Mouse (Mus musculus) neural tube, embryonic 14.5 days (tissue): Measurements from ENCODE around the gene Scaf4. TPM values are rescaled to one million over a fixed set of nuclear protein-coding genes. Genes with fewer than 3 reads are reported as not detected.
A peak's percentile ranks its signal among the peaks of the same experiment; 100 is the strongest.

Experiments used
- ATAC-seq: fragments of 200-750 bp; cut with Nextera tagmentation; 2 replicates; pipeline ENCODE4 v1.8.0; 2017; ENCODE audit warnings: low read depth, mild to moderate bottlenecking, moderate TSS enrichment, moderate library complexity
- H3K27ac ChIP-seq: fragments of 300-500 bp; sonication (generic); 2 replicates; pipeline ENCODE4 v1.5.1; 2014; ENCODE audit warnings: low read depth, mild to moderate bottlenecking, control low read depth, low read length, moderate library complexity, mixed read lengths
- H3K27me3 ChIP-seq: fragments of 300-500 bp; sonication (generic); 2 replicates; pipeline ENCODE4 v1.6.1; 2014; ENCODE audit warnings: low read length; ENCODE audit not compliant: control insufficient read depth, insufficient read depth
- H3K36me3 ChIP-seq: fragments of 300-500 bp; sonication (generic); 2 replicates; pipeline ENCODE4 v1.6.1; 2014; ENCODE audit warnings: low read length, mixed read lengths; ENCODE audit not compliant: control insufficient read depth, insufficient read depth
- H3K4me1 ChIP-seq: fragments of 300-500 bp; sonication (generic); 2 replicates; pipeline ENCODE4 v1.6.1; 2014; ENCODE audit warnings: low read length; ENCODE audit not compliant: control insufficient read depth, insufficient read depth
- H3K4me2 ChIP-seq: fragments of 300-500 bp; sonication (generic); 2 replicates; pipeline ENCODE4 v1.6.1; 2014; ENCODE audit warnings: mild to moderate bottlenecking, low read depth, low read length, control low read depth
- H3K4me3 ChIP-seq: fragments of 300-500 bp; sonication (generic); 2 replicates; pipeline ENCODE4 v1.5.1; 2014; ENCODE audit warnings: low read depth, low read length, control low read depth, mixed read lengths
- H3K9ac ChIP-seq: fragments of 300-500 bp; sonication (generic); replicated peaks from 2 replicates; pipeline ENCODE4 v1.6.1; 2014; ENCODE audit warnings: low read depth, mild to moderate bottlenecking, control low read depth, low read length, mixed read lengths
- H3K9me3 ChIP-seq: fragments of 300-500 bp; sonication (generic); 2 replicates; pipeline ENCODE4 v1.6.1; 2016; ENCODE audit warnings: low read length; ENCODE audit not compliant: control insufficient read depth
- WGBS: fragments of 180-500 bp; shearing (Covaris S2); extraction: QIAGEN DNeasy Blood & Tissue Kit; methylation state at CpG from one replicate; pipeline ENCODE4 v1.1.7; 2014; 5-methylcytosine and 5-hydroxymethylcytosine counted together
- polyA plus RNA-seq: library from polyadenylated mRNA; unstranded; fragments of >200 nt; fragmentation: Nextera tagmentation; extraction: Ambion mirVana; gene quantifications from 2 replicates; pipeline ENCODE4 v1.2.1, GENCODE M21; 2014

The Scaf4 gene
- polyA plus RNA-seq, 1 experiment from 2014 or later = 23.9 TPM

- Histone ChIP-seq H3K27me3 (no peaks in the 10 kb centered on the region), H3K36me3 (no peaks in the 10 kb centered on the region), H3K4me2 (peak overlapping the region; percentile 23; the same call in 1 of the 2 replicates), H3K9me3 (no peaks in the 10 kb centered on the region), H3K9ac (no peak overlapping the region), H3K27ac (no peak overlapping the region), H3K4me1 (peaks cover 6% of the 10 kb centered on the region; the same call in 1 of the 2 replicates), H3K4me3 (no peak overlapping the region)
- peak; percentile 68 for ATAC-seq
- 8% methylated on average over 21 of the region's 21 CpGs for WGBS
Observed at GRCm38 (mm10) chr16:90298426-90299300, 14.4 kb upstream of the Scaf4 start.

DNA sequence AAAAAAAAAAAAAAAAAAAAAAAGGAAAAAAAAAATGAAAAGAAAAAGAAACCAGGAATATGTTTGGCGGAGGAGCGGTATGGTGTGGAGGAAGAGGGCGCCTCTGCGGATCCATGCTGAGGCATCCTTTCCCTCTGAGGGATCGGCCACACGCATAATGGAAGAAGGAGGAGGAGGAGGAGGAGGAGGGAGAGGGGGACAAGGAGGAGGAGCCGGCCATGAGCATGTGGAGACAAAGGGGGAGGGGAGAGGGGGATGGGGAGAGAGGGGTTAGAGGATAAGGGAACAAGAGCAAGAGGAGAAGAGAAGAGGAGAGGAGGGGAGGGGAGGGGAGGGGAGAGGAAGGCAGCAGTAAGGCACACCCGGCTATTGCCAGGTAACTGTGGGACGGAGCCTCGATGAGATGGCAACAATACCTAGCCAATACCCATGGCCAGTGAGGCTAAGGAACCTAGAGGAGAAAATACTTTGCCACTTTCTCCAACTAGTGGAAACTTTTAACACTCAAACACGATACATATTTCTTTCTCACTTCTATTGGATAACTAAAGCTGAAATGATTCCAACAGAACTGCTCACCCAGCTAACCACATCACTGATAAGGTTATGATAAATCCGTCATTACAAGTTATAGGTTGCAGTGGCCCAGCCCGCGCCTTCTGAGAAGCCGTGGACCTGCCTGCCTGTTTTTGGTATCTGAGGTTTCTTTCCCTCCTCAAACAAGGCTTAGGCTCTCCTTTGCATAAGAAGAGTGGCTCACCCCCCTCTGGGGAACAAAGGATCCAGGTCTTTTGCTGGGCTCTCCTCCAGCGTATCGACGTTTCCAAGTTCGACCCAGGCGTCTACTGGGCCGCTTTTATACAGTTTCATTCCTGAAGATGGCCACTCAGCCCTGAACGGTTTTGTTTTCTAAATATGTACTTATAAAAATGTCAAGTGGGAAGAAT is 13.4 kb upstream of the Scaf4 start:
- peaks cover 6% of the 10 kb centered on the region; the same call in 1 of the 2 replicates for H3K4me1 ChIP-seq
- no peak overlapping the region for H3K9ac ChIP-seq
- no peak overlapping the region for H3K4me3 ChIP-seq
- H3K27ac ChIP-seq = no peak overlapping the region
- peak overlapping the region; percentile 0; the same call in 1 of the 2 replicates for H3K4me2 ChIP-seq
- ATAC-seq = no peak
- H3K27me3 ChIP-seq = no peaks in the 10 kb centered on the region
- WGBS = 16% methylated on average over 21 of the region's 22 CpGs
- no peaks in the 10 kb centered on the region for H3K9me3 ChIP-seq
- H3K36me3 ChIP-seq = no peaks in the 10 kb centered on the region

DNA sequence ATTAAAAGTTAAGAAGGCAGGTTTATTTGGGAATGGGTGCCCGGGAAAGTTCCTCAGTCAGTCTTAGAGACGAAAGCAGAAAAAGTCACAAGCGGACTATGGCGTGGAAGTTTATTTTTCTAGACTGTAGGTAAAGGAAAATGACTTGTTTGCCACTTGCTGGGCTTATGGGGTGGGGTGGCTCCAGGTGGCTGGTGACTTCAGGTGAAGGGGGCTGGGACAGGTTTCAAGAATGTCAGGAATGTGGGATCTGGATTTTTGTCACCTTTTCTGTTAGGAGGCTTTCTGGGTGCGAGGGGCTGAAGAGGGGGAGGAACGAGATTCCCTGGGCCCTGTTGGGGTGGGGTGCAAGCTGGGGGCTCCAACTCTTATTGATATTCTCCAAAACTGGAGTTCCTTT is 7.4 kb upstream of the Scaf4 start:
- no peaks in the 10 kb centered on the region for H3K36me3 ChIP-seq
- WGBS = 65% methylated on average over 6 of the region's 6 CpGs
- ATAC-seq = no peak
- H3K27ac ChIP-seq = no peak overlapping the region
- H3K4me2 ChIP-seq = no peak overlapping the region
- no peaks in the 10 kb centered on the region for H3K4me1 ChIP-seq
- H3K9ac ChIP-seq = no peak overlapping the region
- H3K9me3 ChIP-seq = no peaks in the 10 kb centered on the region
- no peak overlapping the region for H3K4me3 ChIP-seq
- no peaks in the 10 kb centered on the region for H3K27me3 ChIP-seq

DNA sequence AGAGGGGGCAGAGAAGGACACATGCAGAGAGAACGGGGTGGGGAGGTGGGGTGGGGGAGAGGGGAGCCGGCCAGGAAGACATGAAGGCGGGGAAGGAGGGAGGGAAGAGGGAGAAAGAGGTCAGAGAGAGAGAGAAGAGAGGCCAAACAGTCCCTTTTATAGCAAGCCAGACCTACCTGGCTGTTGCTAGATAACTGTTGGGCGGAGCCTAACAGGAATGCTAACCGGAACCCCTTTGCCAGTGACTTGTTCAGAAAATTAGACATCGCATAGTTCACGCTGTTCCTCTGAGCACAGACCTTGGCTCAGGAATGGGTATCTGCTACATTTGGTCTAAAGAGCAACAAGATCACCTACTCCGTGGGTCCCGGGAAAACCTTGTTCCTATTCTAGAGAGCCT is 6.7 kb upstream of the Scaf4 start:
- H3K4me2 ChIP-seq = no peak overlapping the region
- H3K9ac ChIP-seq = no peak overlapping the region
- H3K27me3 ChIP-seq = no peaks in the 10 kb centered on the region
- H3K4me3 ChIP-seq = no peak overlapping the region
- no peaks in the 10 kb centered on the region for H3K4me1 ChIP-seq
- 69% methylated on average over 9 of the region's 9 CpGs for WGBS
- no peak for ATAC-seq
- H3K36me3 ChIP-seq = no peaks in the 10 kb centered on the region
- H3K27ac ChIP-seq = no peak overlapping the region
- H3K9me3 ChIP-seq = no peaks in the 10 kb centered on the region

DNA sequence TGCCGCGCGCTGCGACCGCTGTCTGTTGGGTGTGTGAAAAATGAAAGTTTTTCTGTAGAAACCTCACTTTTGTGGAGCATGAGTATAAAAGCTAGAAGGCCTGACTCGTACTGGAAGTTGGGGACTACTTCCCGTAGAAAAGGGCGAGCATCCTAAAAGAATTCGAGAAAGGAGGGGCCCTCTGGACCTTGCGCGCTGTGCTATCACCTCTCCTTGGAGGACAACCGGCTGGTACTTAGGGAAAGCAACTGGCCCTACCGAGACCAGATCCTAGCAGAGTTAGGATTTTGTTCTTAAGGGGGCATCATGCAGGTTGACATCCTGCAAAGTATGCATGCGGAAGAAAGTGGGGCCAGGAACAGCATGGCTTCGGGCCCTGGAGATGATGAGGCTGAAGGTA is 613 bp upstream of the Scaf4 start:
- H3K4me1 ChIP-seq = peaks cover 19% of the 10 kb centered on the region
- peak overlapping the region; percentile 79; the same call in 1 of the 2 replicates for H3K9ac ChIP-seq
- H3K4me3 ChIP-seq = peak overlapping the region; percentile 72
- WGBS = 6% methylated on average over 15 of the region's 15 CpGs
- peak overlapping the region; percentile 61 for H3K4me2 ChIP-seq
- H3K9me3 ChIP-seq = no peaks in the 10 kb centered on the region
- H3K27ac ChIP-seq = no peak overlapping the region; the same call in 1 of the 2 replicates
- H3K27me3 ChIP-seq = 0 out of 2 replicates have a peak, but pooled peaks cover 2% of the 10 kb centered on the region
- ATAC-seq = 0 out of 2 replicates have a peak, but pooled peaks have one; percentile 5
- H3K36me3 ChIP-seq = no peaks in the 10 kb centered on the region

GRCm38 (mm10) chr16:90283266-90283904 is 918 bp downstream of the Scaf4 start:
- Histone ChIP-seq H3K9me3 (no peaks in the 10 kb centered on the region), H3K4me1 (peaks cover 19% of the 10 kb centered on the region), H3K4me2 (peak overlapping the region; percentile 94), H3K4me3 (peak overlapping the region; percentile 72), H3K27ac (peak overlapping the region; percentile 84), H3K27me3 (0 out of 2 replicates have a peak, but pooled peaks cover 2% of the 10 kb centered on the region), H3K9ac (peak overlapping the region; percentile 79), H3K36me3 (no peaks in the 10 kb centered on the region)
- under 1% methylated on average over 41 of the region's 53 CpGs for WGBS
- ATAC-seq = peak; percentile 3; the same call in 1 of the 2 replicates

GRCm38 (mm10) chr16:90282620-90283265 is 1.6 kb downstream of the Scaf4 start:
- Histone ChIP-seq H3K36me3 (no peaks in the 10 kb centered on the region), H3K27ac (no peak overlapping the region), H3K4me1 (peaks cover 19% of the 10 kb centered on the region), H3K4me2 (peak overlapping the region; percentile 94), H3K27me3 (0 out of 2 replicates have a peak, but pooled peaks cover 2% of the 10 kb centered on the region), H3K9me3 (no peaks in the 10 kb centered on the region), H3K9ac (peak overlapping the region; percentile 79), H3K4me3 (peak overlapping the region; percentile 72)
- WGBS = 28% methylated on average over 14 of the region's 14 CpGs
- ATAC-seq = no peak

- H3K9me3 ChIP-seq = no peaks in the 10 kb centered on the region
- H3K4me2 ChIP-seq = no peak overlapping the region
- H3K36me3 ChIP-seq = no peaks in the 10 kb centered on the region
- no peak for ATAC-seq
- H3K4me3 ChIP-seq = no peak overlapping the region
- H3K27me3 ChIP-seq = 0 out of 2 replicates have a peak, but pooled peaks cover 2% of the 10 kb centered on the region
- no peak overlapping the region for H3K27ac ChIP-seq
- WGBS = 91% methylated on average over 9 of the region's 9 CpGs
- peaks cover 19% of the 10 kb centered on the region for H3K4me1 ChIP-seq
- no peak overlapping the region for H3K9ac ChIP-seq
Observed at GRCm38 (mm10) chr16:90281406-90281805, 2.9 kb downstream of the Scaf4 start.
